Mouse (Mus musculus) thymus, postnatal 36 days (tissue): Measurements from ENCODE around the gene Nuak2.

Source experiments
- DNase-seq, 2 experiments: peaks; one replicate each; pipeline ENCODE4 v3.0.0; 2022; ENCODE audit warnings: mixed read lengths in 2 of 2

Nuak2 gene

GRCm38 (mm10) chr1:132298801-132299464, 17.0 kb upstream of the Nuak2 start:
- DNase-seq: no peak

DNA sequence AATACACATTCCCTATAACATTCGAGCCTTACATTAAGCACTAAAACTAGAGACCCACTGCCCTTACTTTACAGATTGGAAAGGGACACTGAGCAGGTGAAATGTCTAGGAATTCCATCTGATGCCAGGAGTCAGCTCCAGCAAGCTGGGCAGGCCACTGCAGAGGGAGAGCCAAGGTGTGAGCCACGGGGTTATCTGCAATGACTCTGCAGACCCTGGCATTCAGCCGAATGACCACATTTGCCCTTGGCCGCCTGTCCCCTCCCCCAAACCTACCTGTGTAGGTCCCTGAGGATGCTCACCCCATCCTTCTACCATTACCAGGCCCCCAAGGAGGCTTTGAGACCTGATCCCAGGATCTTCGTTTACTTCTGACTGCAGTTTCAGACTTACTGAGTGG, 16.2 kb upstream of the Nuak2 start:
- DNase-seq: no peak

- DNase-seq: no peak
These were observed 14.7 kb upstream of the Nuak2 start for GRCm38 (mm10) chr1:132301242-132301641.

- DNase-seq: no peak
These were observed 13.5 kb upstream of the Nuak2 start for GRCm38 (mm10) chr1:132302341-132302866.

- no peak for DNase-seq
These were observed 11.2 kb upstream of the Nuak2 start for GRCm38 (mm10) chr1:132304618-132305214.

GRCm38 (mm10) chr1:132306160-132306559, 9.8 kb upstream of the Nuak2 start:
- DNase-seq: peak in 1 of 2 experiments; percentile 42

DNA sequence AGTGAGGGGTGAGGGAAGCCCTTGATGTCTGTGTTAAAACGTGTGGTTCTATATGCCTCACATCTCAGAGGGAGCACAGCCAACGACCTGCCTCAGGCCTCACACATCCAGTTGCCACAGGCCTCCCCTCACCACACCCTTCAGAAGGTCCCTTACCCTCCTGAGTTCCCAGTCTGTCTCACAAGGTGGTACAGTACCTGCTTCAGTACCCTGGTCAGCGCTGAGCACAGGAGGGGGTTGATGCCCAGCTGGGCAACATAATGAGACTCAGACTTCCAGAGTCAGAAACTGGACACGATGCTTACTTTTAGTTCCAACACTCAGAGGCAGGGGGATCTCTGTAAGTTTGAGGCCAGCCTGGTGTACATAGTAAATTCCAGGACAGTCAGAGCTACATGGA, 9.1 kb upstream of the Nuak2 start:
- DNase-seq: no peak

DNA sequence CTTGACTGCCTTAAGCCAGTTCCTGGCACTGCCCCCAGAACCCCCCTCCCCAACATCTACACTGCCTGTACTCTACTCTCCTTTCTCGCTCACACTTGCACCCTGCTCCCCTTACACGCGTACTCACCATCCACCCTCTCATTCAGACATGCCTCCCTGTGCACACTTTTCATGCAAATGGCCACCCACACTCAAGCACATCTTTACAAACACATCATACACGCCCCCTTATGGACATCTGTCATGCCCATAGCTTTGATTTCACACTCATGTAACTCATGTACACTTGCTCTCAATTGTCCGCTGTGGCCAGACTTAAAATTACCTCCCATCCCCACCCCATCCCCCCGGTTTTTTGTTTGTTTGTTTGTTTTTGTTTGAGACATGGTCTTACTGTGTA, 8.0 kb upstream of the Nuak2 start:
- no peak for DNase-seq

DNA sequence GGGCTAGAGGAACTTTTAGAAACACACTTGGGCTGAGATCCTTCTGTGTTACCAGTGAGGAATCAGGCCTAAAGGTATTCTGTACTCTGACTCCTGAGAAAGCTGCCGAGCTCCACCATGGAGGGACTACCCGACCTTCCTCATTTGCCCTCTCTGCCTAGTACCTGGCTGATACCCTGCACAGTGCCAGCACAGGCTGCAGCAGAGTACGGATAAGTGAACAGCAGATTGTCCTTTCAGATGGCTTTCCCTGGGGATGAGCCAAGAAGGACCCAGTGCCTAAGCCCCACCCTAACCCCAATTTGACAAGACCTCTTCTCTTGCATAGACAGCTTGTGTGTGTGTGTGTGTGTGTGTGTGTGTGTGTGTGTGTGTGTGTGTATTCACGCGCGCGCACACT, 7.3 kb upstream of the Nuak2 start:
- no peak for DNase-seq

DNA sequence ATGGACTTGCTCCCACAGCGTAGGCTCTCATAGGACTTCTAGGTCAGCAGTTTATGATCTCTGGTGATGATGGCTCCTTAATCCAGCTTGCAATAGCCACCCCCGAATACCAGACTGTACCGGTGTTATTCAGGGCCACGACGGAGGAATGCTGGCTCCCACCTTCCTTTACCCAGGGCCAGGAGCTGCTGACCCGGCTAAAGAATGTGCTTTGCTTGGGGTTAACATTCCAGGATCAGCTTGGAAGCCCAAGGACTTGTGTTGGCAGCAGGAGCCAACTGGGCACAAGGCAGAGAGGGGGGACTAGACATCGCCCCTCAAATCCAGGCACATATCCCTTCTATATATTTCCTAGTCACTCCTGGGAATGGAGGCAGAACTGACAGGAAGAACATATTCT, 5.2 kb upstream of the Nuak2 start:
- no peak for DNase-seq

DNA sequence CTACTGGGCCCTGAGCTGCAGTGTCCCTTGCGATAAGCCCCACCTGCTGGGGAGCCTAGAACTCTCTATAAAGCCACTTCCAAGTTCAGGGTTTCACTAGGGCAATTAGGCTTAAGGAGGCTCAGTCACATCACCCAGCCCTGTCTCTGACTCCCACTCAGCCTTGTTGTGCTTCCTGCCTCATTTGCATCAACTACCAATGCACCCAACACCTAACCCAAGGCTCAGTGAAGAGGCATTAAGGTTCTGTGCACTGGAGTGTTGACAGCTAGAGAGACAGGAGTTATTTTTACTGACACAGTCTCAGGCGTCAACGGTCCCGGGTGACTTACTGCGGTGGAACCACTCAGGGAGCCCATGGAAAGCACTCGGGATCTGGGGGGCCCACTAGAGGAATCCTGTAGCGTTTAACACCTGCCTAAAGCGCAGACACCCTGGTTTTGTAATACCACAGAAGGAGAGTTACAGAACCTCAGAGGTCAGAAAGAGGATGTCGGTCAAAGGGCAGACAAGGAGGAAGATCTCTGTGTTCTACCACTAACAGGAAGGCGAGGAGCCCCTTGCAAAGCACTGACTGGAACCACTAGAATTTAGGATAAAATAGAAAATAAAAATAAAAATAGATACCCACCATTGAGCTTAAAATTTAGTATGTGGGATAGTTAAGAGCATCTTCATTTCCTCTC, 4.6 kb upstream of the Nuak2 start:
- DNase-seq: no peak

GRCm38 (mm10) chr1:132312043-132312442, 3.9 kb upstream of the Nuak2 start:
- no peak for DNase-seq

GRCm38 (mm10) chr1:132312703-132313102, 3.2 kb upstream of the Nuak2 start:
- DNase-seq: peak in 1 of 2 experiments; percentile 19

GRCm38 (mm10) chr1:132316625-132316994, 684 bp downstream of the Nuak2 start:
- no peak for DNase-seq

DNA sequence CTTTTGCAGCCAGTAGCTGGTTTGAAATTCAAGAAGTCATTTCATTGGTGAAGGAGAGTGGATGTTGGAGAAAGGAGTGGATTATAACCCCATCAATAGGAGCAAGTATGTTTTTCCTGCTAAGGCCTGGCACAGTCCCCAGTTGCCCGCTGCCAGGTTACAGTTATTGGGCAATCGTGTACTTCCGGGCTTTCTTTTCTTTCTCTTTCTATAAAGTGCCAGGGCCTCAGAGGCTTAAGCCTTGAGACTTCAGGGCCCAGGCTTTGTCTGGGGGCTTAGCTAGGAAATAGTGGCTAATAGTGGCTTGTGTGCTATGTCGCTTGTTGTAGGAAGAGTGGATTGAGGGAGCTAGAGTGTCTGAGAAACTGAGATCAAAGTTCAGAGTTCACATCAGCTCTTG, 1.5 kb downstream of the Nuak2 start:
- no peak for DNase-seq

GRCm38 (mm10) chr1:132317894-132318863, 2.3 kb downstream of the Nuak2 start:
- DNase-seq: no peak

DNA sequence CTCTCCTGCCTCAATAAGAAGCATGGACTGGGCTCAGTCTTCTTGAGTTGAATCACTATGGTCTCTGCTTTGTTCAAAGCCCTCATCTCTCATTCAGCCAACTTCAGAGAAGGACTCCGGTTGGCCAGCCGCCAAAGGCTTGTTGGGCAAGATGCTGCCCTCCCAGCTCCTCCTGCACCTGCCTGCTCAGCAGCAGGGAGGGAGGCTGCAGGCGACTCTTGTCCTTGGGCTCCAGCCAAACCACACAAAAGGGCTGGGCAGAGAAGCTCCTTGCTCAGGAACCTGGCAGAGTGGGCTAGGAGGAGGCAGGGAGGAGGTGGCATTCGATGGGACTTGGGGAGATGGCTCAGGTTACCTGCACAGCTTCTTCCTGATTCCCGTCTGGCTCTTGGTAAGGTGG, 3.3 kb downstream of the Nuak2 start:
- no peak for DNase-seq

DNA sequence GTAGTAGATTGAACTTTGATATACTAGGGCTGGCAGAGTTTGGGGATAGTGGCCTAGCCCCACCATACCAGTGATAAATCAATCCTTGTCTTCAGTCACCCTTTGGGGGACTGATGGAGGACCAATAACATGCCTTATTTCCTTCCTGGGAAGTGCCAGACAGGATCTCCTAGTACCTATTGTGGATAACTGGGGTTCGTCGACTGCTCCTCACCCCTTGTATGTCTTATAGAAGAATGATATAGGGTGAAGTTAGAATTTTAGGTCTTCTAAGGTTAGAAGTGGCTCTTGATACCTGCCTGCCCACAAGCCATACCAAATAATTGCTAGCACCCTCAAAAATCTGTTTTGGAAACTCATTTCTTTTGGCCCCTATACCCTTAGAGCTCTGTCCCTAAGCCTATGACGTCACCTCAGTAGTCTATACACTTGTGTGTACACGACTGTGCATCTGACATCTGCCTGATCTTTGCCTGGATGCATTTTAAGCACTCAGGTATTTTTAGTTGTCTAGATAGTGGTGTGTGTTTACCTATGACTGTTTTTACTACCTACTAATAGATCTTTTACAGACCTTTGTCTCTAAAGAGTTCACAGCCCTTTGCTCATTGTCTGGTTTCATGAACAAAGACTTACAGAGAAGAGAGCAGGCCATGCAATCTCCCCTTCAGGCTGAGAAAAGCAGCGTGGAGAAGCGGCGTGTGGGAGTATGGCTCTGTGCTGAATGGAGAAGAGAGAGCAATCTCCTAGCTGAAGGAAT, 6.1 kb downstream of the Nuak2 start:
- no peak for DNase-seq

GRCm38 (mm10) chr1:132322711-132323542, 7.0 kb downstream of the Nuak2 start:
- DNase-seq: no peak

GRCm38 (mm10) chr1:132326777-132327176, 10.9 kb downstream of the Nuak2 start:
- DNase-seq: no peak

DNA sequence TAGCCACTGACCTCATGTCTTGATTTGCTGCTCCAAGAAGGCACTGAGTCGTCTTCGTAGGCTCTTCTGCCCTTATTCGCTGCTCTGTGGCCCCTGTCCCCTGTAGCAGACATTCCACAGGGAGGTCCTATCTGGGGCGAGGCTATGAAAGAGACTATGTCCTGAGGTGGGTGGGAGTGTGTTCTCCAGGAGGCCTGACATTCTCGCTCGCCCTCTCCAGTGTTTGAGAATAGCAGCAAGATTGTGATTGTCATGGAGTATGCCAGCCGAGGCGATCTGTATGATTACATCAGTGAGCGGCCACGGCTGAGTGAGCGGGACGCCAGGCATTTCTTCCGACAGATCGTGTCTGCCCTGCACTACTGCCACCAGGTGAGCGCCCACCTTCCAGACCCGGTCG, 11.6 kb downstream of the Nuak2 start:
- no peak for DNase-seq
